31 mouse cellular contexts compared by ENCODE assay signal in the genomic region with DNA sequence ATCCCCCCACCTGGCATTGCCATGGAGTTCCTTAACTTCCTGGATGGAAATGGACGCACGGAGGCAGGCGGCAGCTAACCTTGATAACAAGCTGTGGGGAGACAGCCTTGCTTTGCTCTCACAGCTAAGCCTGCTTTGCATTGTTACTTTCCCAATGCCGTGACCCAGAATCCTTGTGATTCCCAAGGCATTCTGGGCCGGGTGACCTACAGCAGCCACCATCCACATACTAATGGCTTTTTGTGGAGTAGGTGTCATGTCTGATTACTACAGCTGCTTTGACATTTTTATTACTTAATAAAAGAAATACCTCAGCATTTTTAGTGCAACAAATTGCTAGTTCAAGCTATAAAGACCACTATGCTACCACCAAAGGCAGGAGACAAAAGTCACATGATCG.
A peak's percentile ranks its signal among the peaks of the same experiment; 100 is the strongest.
DNase-seq lines count a peak whose midpoint lies in the region; ATAC-seq and TF ChIP-seq lines count a peak whose summit lies in the region.
"Had no signal": no experiment of that assay in that cellular context is flagged by ENCODE, and none has a peak within 500 bp of the region (broad histone marks: within the 10 kb centered on the region; RNA-seq: fewer than 3 reads in every experiment).

No protein-coding gene starts in this region.

- no peak overlapping the region for H3K4me3 ChIP-seq in heart, embryonic 10.5 days
- no peak overlapping the region for H3K4me3 ChIP-seq in lung, postnatal 0 days (ENCODE audit: low read depth, low read length)
- H3K4me3 ChIP-seq: embryonic facial prominence, embryonic 13.5 days; erythroblast, embryonic 14.5 days; liver, embryonic 12.5 days; megakaryocyte, embryonic 14.5 days; neural tube, embryonic 15.5 days had no signal

- H3K9me3 ChIP-seq in heart, embryonic 10.5 days = no peaks in the 10 kb centered on the region
- no peaks in the 10 kb centered on the region for H3K9me3 ChIP-seq in lung, postnatal 0 days (ENCODE audit: low read length)
- H3K9me3 ChIP-seq: embryonic facial prominence, embryonic 13.5 days; liver, embryonic 12.5 days; megakaryocyte, embryonic 14.5 days; neural tube, embryonic 15.5 days had no signal

- peaks cover 48% of the 10 kb centered on the region for H3K4me1 ChIP-seq in heart, embryonic 10.5 days
- H3K4me1 ChIP-seq in lung, postnatal 0 days (ENCODE audit: insufficient read depth, low read depth, low read length) = peaks cover 3% of the 10 kb centered on the region; the same call in 1 of the 2 replicates
- H3K4me1 ChIP-seq: neural tube, embryonic 15.5 days had no signal

- no peak overlapping the region for H3K9ac ChIP-seq in lung, postnatal 0 days (replicated peaks; ENCODE audit: low read depth)
- H3K9ac ChIP-seq: embryonic facial prominence, embryonic 13.5 days; liver, embryonic 12.5 days; liver, postnatal 0 days; neural tube, embryonic 15.5 days had no signal

- H3K27ac ChIP-seq in heart, embryonic 10.5 days = 0 out of 2 replicates have a peak overlapping the region, but pooled peaks have one; percentile 24
- H3K27ac ChIP-seq in lung, postnatal 0 days (ENCODE audit: low read length) = no peak overlapping the region
- H3K27ac ChIP-seq: embryonic facial prominence, embryonic 13.5 days; liver, embryonic 12.5 days; neural tube, embryonic 15.5 days; stomach, postnatal 0 days had no signal

- no peak for DNase-seq in heart, embryonic 10.5 days (ENCODE audit: low spot score)
- DNase-seq in heart, postnatal 4 days = no peak
- DNase-seq in lung, postnatal 0 days (ENCODE audit: low spot score) = peak; percentile 72
- DNase-seq in lung, postnatal 10 days = no peak
- DNase-seq in brain, embryonic 14.5 days (ENCODE audit: low read depth) = peak; percentile 34
- peak; percentile 76 for DNase-seq in retina, embryonic 14.5 days (ENCODE audit: low spot score)
- DNase-seq in left cerebral cortex, adult 11 months (ENCODE audit: low spot score) = no peak
- DNase-seq: adrenal gland, postnatal 10 days; cerebellum, adult 11 months; cerebellum, adult 9-11 months; embryo, embryonic 11 days; gastrocnemius, postnatal 10 days; heart, postnatal 10 days; kidney, adult 18-20 months; kidney, postnatal 4 days; left cerebral cortex, postnatal 4 days; liver, postnatal 0 days; right cerebral cortex, postnatal 4 days; thymus, adult 2 months; thymus, postnatal 36 days had no signal

- TF ChIP-seq CTCF in lung, postnatal 0 days (IDR thresholded peaks at IDR 0.05) = no peak
- TF ChIP-seq CTCF in brain, embryonic 14.5 days (IDR thresholded peaks at IDR 0.05; ENCODE audit: borderline replicate concordance, extremely low read depth, insufficient read depth, insufficient read length) = no peak

- H3K36me3 ChIP-seq in heart, embryonic 10.5 days = peaks cover 12% of the 10 kb centered on the region
- no peaks in the 10 kb centered on the region for H3K36me3 ChIP-seq in lung, postnatal 0 days (ENCODE audit: insufficient read depth, low read length)
- H3K36me3 ChIP-seq: embryonic facial prominence, embryonic 13.5 days; G1E; liver, embryonic 12.5 days; neural tube, embryonic 15.5 days had no signal

- ATAC-seq in lung, postnatal 0 days = peak; percentile 62
- ATAC-seq: forebrain, embryonic 16.5 days; hindbrain, embryonic 16.5 days; liver, embryonic 12.5 days; liver, postnatal 0 days; Patski had no signal

- no peak for TF ChIP-seq POLR2A in brain, embryonic 14.5 days (IDR thresholded peaks at IDR 0.05; ENCODE audit: borderline replicate concordance, extremely low read depth, insufficient read depth, insufficient read length, poor library complexity, severe bottlenecking)

- no peaks in the 10 kb centered on the region for H3K27me3 ChIP-seq in heart, embryonic 10.5 days (ENCODE audit: insufficient read depth, poor library complexity, severe bottlenecking)
- no peaks in the 10 kb centered on the region for H3K27me3 ChIP-seq in lung, postnatal 0 days (replicated peaks; ENCODE audit: insufficient read depth, low read length)
- H3K27me3 ChIP-seq: embryonic facial prominence, embryonic 13.5 days; liver, embryonic 12.5 days; neural tube, embryonic 15.5 days; Patski had no signal

- WGBS in heart, embryonic 10.5 days = 54% methylated on average over 6 of the region's 6 CpGs
- WGBS in lung, postnatal 0 days = 66% methylated on average over 6 of the region's 6 CpGs

- no peak overlapping the region for H3K4me2 ChIP-seq in lung, postnatal 0 days (replicated peaks; ENCODE audit: low read depth, low read length)
- H3K4me2 ChIP-seq: embryonic facial prominence, embryonic 13.5 days; heart, embryonic 11.5 days; liver, embryonic 12.5 days; neural tube, embryonic 15.5 days had no signal

- TF ChIP-seq EP300 in lung, postnatal 0 days (IDR thresholded peaks at IDR 0.05) = no peak

Comparison
In these comparisons a context has a peak if more than half of its experiments do, and no peak if none do; other contexts are left out.
1. DNase-seq: peak in lung, postnatal 0 days (single experiment), brain, embryonic 14.5 days (single experiment) and retina, embryonic 14.5 days (single experiment); none in heart, embryonic 10.5 days (single experiment), heart, postnatal 4 days (single experiment), lung, postnatal 10 days (single experiment) and left cerebral cortex, adult 11 months (single experiment).